Mouse (Mus musculus): ENCODE data around the gene Itgad. TPM values are rescaled to one million over a fixed set of nuclear protein-coding genes. Genes with fewer than 3 reads are reported as not detected.

Itgad gene
- total RNA-seq, 4 experiments from 2014 or later = 0.66 to 1.4 TPM; not detected in 2

- DNase-seq (ENCODE audit: low spot score in 2 of 2) = peak in 1 of 2 experiments; percentile 78
Measured at GRCm38 (mm10) chr7:128178385-128178784, 24.2 kb downstream of the Itgad start.

DNA sequence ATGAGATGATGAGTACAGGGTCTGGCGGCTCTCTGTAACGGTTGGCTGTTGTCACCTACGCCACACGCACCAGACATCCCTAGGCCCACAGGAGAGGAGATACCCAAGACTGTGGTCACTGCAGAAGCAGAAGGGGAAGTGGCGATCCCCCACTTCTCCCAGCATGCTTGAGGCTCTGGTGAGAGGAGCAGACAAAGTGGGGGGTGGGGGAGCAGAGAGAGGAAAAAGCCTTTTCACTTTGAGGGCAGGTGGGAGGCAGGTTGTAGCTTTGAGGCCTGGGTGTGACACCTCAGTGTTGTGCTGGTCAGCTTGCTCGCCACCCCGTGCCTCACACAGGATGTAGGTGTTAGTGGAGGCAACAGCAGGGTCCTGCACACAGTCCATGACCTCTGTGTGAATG is 25.9 kb downstream of the Itgad start:
- no peak for DNase-seq (ENCODE audit: low spot score in 2 of 2)

DNA sequence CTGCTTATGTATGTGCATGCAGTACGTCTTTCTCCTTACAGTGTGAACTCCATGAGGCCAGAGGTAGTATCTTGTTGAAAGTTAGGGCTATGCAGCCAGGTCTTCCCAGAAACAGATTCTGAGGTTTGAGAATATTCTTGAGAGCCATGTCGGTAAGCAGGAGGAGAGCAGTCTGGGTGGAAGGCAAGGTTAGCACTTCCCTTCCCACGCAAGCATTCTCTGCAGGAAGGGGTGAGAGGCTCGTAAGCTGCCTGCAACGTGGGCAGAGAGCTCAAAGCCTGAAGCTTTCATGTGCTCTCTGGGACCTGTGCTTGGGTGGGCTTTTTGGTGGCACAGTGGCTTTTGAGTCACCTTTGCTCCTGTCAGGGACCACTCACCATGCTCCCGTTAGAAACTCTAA is 26.4 kb downstream of the Itgad start:
- DNase-seq (ENCODE audit: low spot score in 2 of 2) = no peak

GRCm38 (mm10) chr7:128181691-128182090 is 27.5 kb downstream of the Itgad start:
- DNase-seq (ENCODE audit: low spot score in 2 of 2) = no peak

- DNase-seq (ENCODE audit: low spot score in 2 of 2) = no peak
Measured at GRCm38 (mm10) chr7:128201607-128202006, 47.4 kb downstream of the Itgad start.

DNA sequence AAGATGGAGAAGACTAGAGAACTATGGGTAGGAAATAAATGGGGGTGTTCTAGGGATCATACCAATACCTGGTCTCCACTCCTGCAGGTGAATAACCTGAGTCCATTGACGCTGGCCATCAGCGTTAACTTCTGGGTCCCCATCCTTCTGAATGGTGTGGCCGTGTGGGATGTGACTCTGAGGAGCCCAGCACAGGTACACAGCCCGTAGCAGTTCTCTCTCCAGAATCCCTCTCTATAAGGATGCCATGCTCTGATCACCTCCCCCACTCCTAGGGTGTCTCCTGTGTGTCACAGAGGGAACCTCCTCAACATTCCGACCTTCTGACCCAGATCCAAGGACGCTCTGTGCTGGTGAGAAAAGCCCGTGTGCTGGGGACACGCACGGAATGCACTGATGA is 48.9 kb downstream of the Itgad start:
- no peak for DNase-seq (ENCODE audit: low spot score in 2 of 2)

DNA sequence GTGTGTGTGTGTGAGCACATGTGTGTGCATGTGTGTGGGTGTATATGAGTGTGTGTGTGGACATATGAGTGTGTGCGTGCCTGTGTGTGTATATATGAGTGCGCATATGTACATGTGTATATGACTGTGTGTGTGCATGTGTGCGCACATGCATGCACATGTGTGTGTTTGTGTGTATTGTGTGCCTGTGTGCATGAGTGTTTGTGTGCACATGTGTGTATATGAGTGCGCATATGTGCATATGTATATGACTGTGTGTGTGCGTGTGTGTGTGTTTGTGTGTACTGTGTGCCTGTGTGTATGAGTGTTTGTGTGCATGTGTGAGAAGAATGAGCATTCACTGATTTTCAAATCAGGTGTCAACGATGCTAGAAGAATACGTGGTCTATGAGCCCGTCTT is 50.0 kb downstream of the Itgad start:
- DNase-seq (ENCODE audit: low spot score in 2 of 2) = no peak

DNA sequence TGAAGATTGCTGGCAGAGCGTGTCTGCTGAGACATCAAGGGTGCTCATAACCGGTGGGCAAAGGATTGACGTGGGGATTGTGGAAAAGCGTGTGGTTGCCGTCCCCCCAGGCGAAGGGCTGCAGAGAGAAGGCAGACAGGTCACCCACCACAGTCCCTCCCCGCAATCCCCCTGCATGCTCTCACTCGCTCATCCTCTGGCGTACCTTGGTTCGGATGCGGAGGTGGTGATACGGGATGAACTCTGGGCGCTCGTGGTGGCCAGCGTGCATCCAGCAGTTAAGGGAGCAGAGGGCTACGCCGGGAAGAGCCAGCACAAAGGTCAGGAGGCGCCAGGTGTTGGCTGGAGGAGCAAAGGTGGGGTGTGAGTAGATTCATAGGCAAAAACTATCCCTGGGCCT is 51.5 kb downstream of the Itgad start:
- no peak for DNase-seq (ENCODE audit: low spot score in 2 of 2)

- no peak for DNase-seq (ENCODE audit: low spot score in 2 of 2)
Measured at GRCm38 (mm10) chr7:128206152-128206551, 52.0 kb downstream of the Itgad start, which contains the start of gene Cox6a2. Cox6a2 (minus strand) TSS chr7:128206387.

DNA sequence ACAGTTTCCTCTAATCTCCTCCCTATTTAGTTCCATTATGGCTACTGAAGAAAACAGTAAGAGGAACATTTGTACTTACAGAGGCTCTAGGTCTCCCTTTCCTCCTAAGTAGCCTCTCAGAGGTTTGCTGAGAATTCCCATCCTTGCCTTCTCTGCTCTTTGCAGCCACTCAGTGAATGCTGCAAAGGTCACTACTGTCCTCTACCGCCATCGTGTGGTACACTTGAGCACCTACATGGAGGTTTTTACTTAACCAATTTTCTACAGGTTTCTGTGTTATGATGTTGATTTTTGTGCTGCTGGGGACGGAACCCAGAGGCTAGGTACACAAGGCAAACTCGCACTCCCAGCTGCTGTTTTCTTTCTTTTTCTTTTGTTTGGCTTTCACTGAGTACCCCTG is 54.0 kb downstream of the Itgad start:
- no peak for DNase-seq (ENCODE audit: low spot score in 2 of 2)

- DNase-seq (ENCODE audit: low spot score in 2 of 2) = no peak
Measured at GRCm38 (mm10) chr7:128209826-128210225, 55.6 kb downstream of the Itgad start.

DNA sequence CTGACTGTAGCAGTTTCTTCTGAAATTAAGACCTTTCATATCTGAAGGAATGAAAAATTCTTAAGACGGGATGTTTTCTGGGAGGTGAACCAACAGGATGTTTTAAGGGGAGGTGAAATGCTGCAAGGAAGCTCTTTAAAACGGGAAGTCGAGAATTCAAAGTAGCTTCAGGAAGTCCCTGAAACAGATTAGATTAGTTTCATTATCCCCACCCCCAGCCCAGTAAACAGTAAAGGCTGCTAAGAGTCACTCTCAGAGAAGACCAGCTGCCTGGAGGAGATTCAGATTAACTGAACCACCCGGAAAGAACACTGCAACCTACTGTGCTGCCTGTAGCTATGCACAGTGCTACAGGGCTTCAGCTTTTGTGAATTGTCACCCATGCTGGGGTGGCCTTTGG is 65.8 kb downstream of the Itgad start:
- no peak for DNase-seq (ENCODE audit: low spot score in 2 of 2)

GRCm38 (mm10) chr7:128220936-128221335 is 66.8 kb downstream of the Itgad start:
- no peak for DNase-seq (ENCODE audit: low spot score in 2 of 2)

DNA sequence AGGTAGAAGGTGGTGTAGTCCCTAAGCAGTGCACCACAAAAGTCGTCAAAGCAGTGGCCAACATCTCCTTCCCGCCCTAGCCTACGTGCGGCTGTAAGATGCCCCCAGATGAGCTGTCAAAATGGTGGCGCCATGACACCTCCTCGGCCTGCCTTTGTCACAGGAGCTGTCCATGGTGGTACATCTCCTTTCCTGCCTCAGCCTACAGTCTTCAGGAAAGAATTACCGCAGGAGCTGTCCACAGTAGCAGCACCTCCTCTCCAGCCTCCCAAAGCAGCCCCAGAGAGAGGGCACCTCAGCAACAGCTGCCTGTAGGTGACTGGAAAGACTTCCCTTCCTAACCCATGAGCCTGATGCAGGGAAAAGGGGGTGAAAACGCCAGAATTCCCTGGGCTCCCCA is 77.6 kb downstream of the Itgad start:
- DNase-seq (ENCODE audit: low spot score in 2 of 2) = no peak

DNA sequence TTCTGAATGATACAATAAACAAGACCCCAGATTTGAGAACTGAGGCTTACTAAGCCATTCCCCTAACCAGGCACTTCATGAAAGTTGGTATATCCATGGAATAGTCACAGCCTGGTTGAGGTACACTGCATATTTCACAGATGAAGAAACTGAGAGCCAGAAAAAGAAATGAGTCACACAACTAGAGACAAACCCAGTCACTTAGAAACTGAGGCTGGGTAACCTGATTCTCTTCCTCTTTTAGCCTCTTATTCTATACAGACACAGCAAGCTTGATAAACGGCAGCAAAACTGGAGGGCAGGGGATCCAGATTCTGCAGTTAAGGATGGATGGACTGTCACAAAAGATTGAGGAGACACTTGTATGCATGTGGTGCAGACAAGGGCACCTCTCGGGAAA is 80.6 kb downstream of the Itgad start:
- no peak for DNase-seq (ENCODE audit: low spot score in 2 of 2)

GRCm38 (mm10) chr7:128235481-128235880 is 81.3 kb downstream of the Itgad start:
- DNase-seq (ENCODE audit: low spot score in 2 of 2) = no peak

DNA sequence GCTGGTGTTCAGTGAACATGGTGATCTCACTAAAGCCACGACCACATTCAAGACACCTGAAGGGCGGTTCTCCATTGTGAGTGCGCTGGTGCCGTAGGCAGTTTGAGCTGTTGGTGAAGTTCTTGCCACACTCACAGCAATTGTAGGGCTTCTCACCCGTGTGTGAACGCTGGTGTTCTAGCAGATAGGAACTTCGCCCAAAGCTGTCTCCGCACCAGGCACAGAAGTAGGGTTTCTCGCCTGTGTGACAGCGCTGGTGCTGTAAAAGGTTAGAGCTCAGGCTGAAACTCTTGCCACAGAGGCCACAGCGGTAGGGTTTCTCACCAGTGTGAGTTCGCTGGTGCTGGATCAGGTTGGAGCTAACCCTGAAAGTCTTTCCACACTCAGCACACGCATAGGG is 82.2 kb downstream of the Itgad start:
- DNase-seq (ENCODE audit: low spot score in 2 of 2) = no peak

GRCm38 (mm10) chr7:128236856-128237592 is 82.8 kb downstream of the Itgad start, which contains the start of gene Armc5:
Armc5 (plus strand) TSS chr7:128237342.
- peak; percentile 72 to 85 for DNase-seq (ENCODE audit: low spot score in 2 of 2)

GRCm38 (mm10) chr7:128237593-128237926 is 83.4 kb downstream of the Itgad start:
- no peak for DNase-seq (ENCODE audit: low spot score in 2 of 2)

DNA sequence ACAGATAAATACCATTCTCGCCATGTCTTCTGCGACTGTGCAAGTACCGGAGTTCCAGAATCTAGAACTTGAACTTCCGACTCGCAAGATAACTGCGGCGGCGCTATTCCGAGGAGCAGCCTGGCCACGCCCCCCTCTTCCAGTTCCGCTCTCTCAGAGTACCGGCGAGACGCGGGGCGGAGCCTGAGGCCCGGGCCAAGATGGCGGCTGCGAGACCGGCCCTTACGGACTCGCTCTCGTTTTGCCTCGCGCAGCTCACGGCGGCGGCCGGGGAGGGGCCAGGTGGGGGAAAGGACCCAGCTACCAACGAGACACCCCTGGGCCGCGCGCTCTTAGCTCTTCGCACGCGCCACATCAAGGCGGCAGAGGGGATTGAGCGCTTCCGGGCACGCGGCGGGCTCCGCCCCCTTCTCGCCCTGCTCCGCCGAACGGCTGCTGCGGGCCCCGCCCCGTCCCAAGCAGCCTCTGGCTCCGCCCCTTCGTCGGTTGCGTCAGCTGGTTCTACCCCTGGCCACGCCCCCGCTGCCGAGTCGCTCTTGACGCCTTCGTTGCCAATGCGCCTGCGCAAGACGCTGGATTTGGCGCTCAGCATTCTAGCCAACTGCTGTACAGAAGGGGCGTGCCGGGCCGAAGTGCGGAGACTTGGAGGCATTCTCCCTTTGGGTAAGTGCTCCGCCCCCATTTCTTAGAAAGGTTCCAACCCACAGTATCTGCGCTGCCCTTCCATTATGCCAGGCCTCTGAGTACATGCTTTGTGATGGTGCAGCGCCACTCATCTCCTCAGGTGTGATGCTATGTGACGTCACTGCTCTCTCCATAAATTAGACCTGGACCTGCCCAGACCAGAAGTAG is 84.0 kb downstream of the Itgad start, which contains the start of gene 9130023H24Rik:
9130023H24Rik (minus strand) TSS at position 105 of the 852 bp plus-strand sequence.
- peak; percentile 97 to 99 for DNase-seq (ENCODE audit: low spot score in 2 of 2)

DNA sequence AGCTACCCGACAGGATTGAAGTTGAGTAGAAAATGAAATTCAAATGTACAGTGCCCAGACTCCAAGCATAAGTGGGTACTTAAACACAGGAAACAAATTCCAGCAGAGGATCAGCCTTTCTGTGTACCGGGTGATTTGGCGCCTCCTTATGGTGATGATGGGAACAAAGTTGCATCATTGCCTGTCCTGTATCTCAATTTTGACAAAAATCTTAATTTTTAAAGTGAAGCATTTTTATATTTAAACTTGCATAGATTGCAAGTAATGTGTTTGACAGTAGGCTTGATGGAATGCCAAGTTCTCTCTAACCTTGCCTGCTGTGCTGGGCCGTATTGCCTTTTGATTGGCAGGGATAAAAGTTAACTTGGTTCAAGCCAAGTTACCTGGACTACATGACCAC is 84.8 kb downstream of the Itgad start:
- no peak for DNase-seq (ENCODE audit: low spot score in 2 of 2)

GRCm38 (mm10) chr7:128240131-128240784 is 86.1 kb downstream of the Itgad start:
- no peak for DNase-seq (ENCODE audit: low spot score in 2 of 2)
